Mouse (Mus musculus) heart, postnatal 0 days (tissue): ENCODE measurements around the gene Ap4b1. TPM values are rescaled to one million over a fixed set of nuclear protein-coding genes. Genes with fewer than 3 reads are reported as not detected.

Experiments used
- ATAC-seq: fragments of 200-750 bp; cut with Nextera tagmentation; 2 replicates; pipeline ENCODE4 v1.8.0; 2017; ENCODE audit warnings: low read depth, moderate number of reproducible peaks, moderate library complexity; ENCODE audit not compliant: insufficient read depth
- DNase-seq: peaks from one replicate; pipeline ENCODE4 v3.0.0-alpha.2; 2016; ENCODE audit warnings: low spot score
- H3K27ac ChIP-seq: fragments of 300-500 bp; sonication (generic); 2 replicates; pipeline ENCODE4 v1.5.1; 2014; ENCODE audit warnings: low read depth, mild to moderate bottlenecking
- H3K27me3 ChIP-seq: fragments of 300-500 bp; sonication (generic); 2 replicates; pipeline ENCODE4 v1.6.1; 2014; ENCODE audit warnings: low read length, mixed read lengths; ENCODE audit not compliant: control insufficient read depth, insufficient read depth
- H3K36me3 ChIP-seq: fragments of 300-500 bp; sonication (generic); replicated peaks from 2 replicates; pipeline ENCODE4 v1.6.1; 2014; ENCODE audit warnings: low read length, mixed read lengths; ENCODE audit not compliant: control insufficient read depth, insufficient read depth
- H3K4me1 ChIP-seq: fragments of 300-500 bp; sonication (generic); 2 replicates; pipeline ENCODE4 v1.6.1; 2014; ENCODE audit warnings: antibody characterized with exemption; ENCODE audit not compliant: control insufficient read depth, insufficient read depth
- H3K4me2 ChIP-seq: fragments of 300-500 bp; sonication (generic); 2 replicates; pipeline ENCODE4 v1.6.1; 2014; ENCODE audit warnings: low read depth, mild to moderate bottlenecking, low read length, moderate library complexity
- H3K4me3 ChIP-seq: fragments of 300-500 bp; sonication (generic); 2 replicates; pipeline ENCODE4 v1.5.1; 2014; ENCODE audit warnings: low read depth, low read length
- H3K9ac ChIP-seq: fragments of 300-500 bp; sonication (generic); replicated peaks from 2 replicates; pipeline ENCODE4 v1.6.1; 2014; ENCODE audit warnings: low read depth, low read length, mixed read lengths
- H3K9me3 ChIP-seq: fragments of 300-500 bp; sonication (generic); replicated peaks from 2 replicates; pipeline ENCODE4 v1.6.1; 2016; ENCODE audit warnings: low read length; ENCODE audit not compliant: control insufficient read depth
- CTCF ChIP-seq: IDR thresholded peaks from 2 replicates; pipeline ENCODE4 v1.5.1; 2016; ENCODE audit warnings: antibody characterized with exemption, control low read depth, low read depth
- EP300 ChIP-seq: IDR thresholded peaks from 2 replicates; pipeline ENCODE4 v1.6.1; 2016; ENCODE audit warnings: antibody characterized with exemption, low read depth
- WGBS: fragments of 180-500 bp; shearing (Covaris S2); extraction: QIAGEN DNeasy Blood & Tissue Kit; methylation state at CpG from one replicate; pipeline ENCODE4 v1.1.7; 2014; 5-methylcytosine and 5-hydroxymethylcytosine counted together
- polyA plus RNA-seq: library from polyadenylated mRNA; unstranded; fragments of >200 nt; fragmentation: Nextera tagmentation; extraction: Ambion mirVana; gene quantifications from 2 replicates; pipeline ENCODE4 v1.2.1, GENCODE M21; 2015
- total RNA-seq: library from RNA; depleted of rRNA; stranded (reverse); fragments of >200 nt; gene quantifications from 2 replicates; pipeline ENCODE4 v1.2.3, GENCODE M21; 2014; ENCODE audit warnings: low replicate concordance

Gene Ap4b1
- total and polyA plus RNA-seq, 2 experiments from 2014 or later: 14.5 to 38.1 TPM

- Histone ChIP-seq H3K4me1 (peaks cover 9% of the 10 kb centered on the region; the same call in 1 of the 2 replicates), H3K9me3 (no peaks in the 10 kb centered on the region), H3K27ac (peak overlapping the region; percentile 96), H3K4me2 (peak overlapping the region; percentile 38), H3K36me3 (peaks cover 29% of the 10 kb centered on the region), H3K27me3 (no peaks in the 10 kb centered on the region), H3K9ac (0 out of 2 replicates have a peak overlapping the region, but pooled peaks have one; percentile 25), H3K4me3 (no peak overlapping the region)
- WGBS: 17% methylated on average over 10 of the region's 10 CpGs
- ATAC-seq (peak; percentile 99), DNase-seq (peak; percentile 97)
- TF ChIP-seq EP300: peak; percentile 89
- no peak; the same call in 1 of the 2 replicates for TF ChIP-seq CTCF
Observed at GRCm38 (mm10) chr3:103801631-103802531, 7.4 kb upstream of the Ap4b1 start.

GRCm38 (mm10) chr3:103802861-103803260 lies 6.5 kb upstream of the Ap4b1 start:
- WGBS: 65% methylated on average over 8 of the region's 8 CpGs
- H3K4me1 ChIP-seq: peaks cover 9% of the 10 kb centered on the region; the same call in 1 of the 2 replicates
- no peaks in the 10 kb centered on the region for H3K27me3 ChIP-seq
- no peak for TF ChIP-seq CTCF
- no peak for TF ChIP-seq EP300
- no peak overlapping the region for H3K9ac ChIP-seq
- no peak overlapping the region for H3K4me3 ChIP-seq
- no peaks in the 10 kb centered on the region for H3K9me3 ChIP-seq
- peak overlapping the region; percentile 96 for H3K27ac ChIP-seq
- no peak for ATAC-seq
- no peak for DNase-seq
- no peak overlapping the region for H3K4me2 ChIP-seq
- H3K36me3 ChIP-seq: peaks cover 29% of the 10 kb centered on the region

GRCm38 (mm10) chr3:103805671-103806070 lies 3.6 kb upstream of the Ap4b1 start:
- Histone ChIP-seq H3K4me2 (no peak overlapping the region), H3K9me3 (no peaks in the 10 kb centered on the region), H3K4me1 (peaks cover 9% of the 10 kb centered on the region; the same call in 1 of the 2 replicates), H3K36me3 (peaks cover 29% of the 10 kb centered on the region), H3K4me3 (no peak overlapping the region), H3K9ac (no peak overlapping the region), H3K27ac (no peak overlapping the region), H3K27me3 (no peaks in the 10 kb centered on the region)
- 93% methylated on average over 1 of the region's 1 CpGs for WGBS
- no peak for DNase-seq
- ATAC-seq: no peak
- TF ChIP-seq EP300 (no peak), CTCF (no peak)

- Histone ChIP-seq H3K9ac (peak overlapping the region; percentile 65), H3K27me3 (no peaks in the 10 kb centered on the region), H3K4me2 (peak overlapping the region; percentile 62), H3K4me1 (no peaks in the 10 kb centered on the region), H3K36me3 (peaks cover 32% of the 10 kb centered on the region), H3K9me3 (no peaks in the 10 kb centered on the region), H3K27ac (peak overlapping the region; percentile 92), H3K4me3 (peak overlapping the region; percentile 74)
- TF ChIP-seq EP300 (no peak), CTCF (no peak)
- ATAC-seq: 0 out of 2 replicates have a peak, but pooled peaks have one; percentile 12
- DNase-seq: no peak
- WGBS: 2% methylated on average over 14 of the region's 14 CpGs
Observed at GRCm38 (mm10) chr3:103809799-103810150, 455 bp downstream of the Ap4b1 start.

- no peak overlapping the region for H3K27ac ChIP-seq
- ATAC-seq: no peak
Observed at GRCm38 (mm10) chr3:103810967-103811366, 1.6 kb downstream of the Ap4b1 start.

More at GRCm38 (mm10) chr3:103810967-103811366, 1.6 kb downstream of the Ap4b1 start:
- H3K9me3 ChIP-seq: no peaks in the 10 kb centered on the region
- no peak for TF ChIP-seq EP300
- 84% methylated on average over 6 of the region's 6 CpGs for WGBS
- H3K4me3 ChIP-seq: no peak overlapping the region
- no peaks in the 10 kb centered on the region for H3K4me1 ChIP-seq
- no peak overlapping the region for H3K9ac ChIP-seq
- peaks cover 35% of the 10 kb centered on the region for H3K36me3 ChIP-seq
- H3K4me2 ChIP-seq: no peak overlapping the region
- DNase-seq: no peak
- no peaks in the 10 kb centered on the region for H3K27me3 ChIP-seq
